Mouse (Mus musculus) lung, adult 2 months (tissue): ENCODE measurements at regions not wholly inside any gene's neighbourhood (a gene's known extent, or its start where the extent isn't known, plus 50 kb on each side); places are given as distances from the start of the nearest gene placed in this dataset.

ENCODE experiments used
- DNase-seq: peaks from one replicate; pipeline ENCODE4 v3.0.0; 2022
- H3K4me1 ChIP-seq: fragments of 200-500 bp; 2 replicates; pipeline ENCODE4 v1.6.1; 2011; ENCODE audit warnings: low read length; ENCODE audit not compliant: control insufficient read depth, insufficient read depth
- H3K4me3 ChIP-seq: fragments of 200-500 bp; replicated peaks from 2 replicates; pipeline ENCODE3; 2011; ENCODE audit warnings: low read depth, mild to moderate bottlenecking, control low read depth, low read length; ENCODE audit errors: extremely low read depth
- CTCF ChIP-seq: fragments of 200-500 bp; IDR thresholded peaks from 2 replicates; pipeline ENCODE4 v1.5.1; 2011; ENCODE audit warnings: mild to moderate bottlenecking, low read length, control low read depth; ENCODE audit not compliant: insufficient read depth
- POLR2A ChIP-seq: fragments of 200-500 bp; IDR thresholded peaks from 2 replicates; pipeline ENCODE4 v1.6.1; 2011; ENCODE audit warnings: low read depth, mild to moderate bottlenecking, control low read depth, low read length, borderline replicate concordance; ENCODE audit errors: extremely low read depth
- WGBS: fragments of 180-500 bp; shearing (Covaris S2); methylation state at CpG from one replicate; pipeline ENCODE4 v1.1.7; 2018; 5-methylcytosine and 5-hydroxymethylcytosine counted together

DNA sequence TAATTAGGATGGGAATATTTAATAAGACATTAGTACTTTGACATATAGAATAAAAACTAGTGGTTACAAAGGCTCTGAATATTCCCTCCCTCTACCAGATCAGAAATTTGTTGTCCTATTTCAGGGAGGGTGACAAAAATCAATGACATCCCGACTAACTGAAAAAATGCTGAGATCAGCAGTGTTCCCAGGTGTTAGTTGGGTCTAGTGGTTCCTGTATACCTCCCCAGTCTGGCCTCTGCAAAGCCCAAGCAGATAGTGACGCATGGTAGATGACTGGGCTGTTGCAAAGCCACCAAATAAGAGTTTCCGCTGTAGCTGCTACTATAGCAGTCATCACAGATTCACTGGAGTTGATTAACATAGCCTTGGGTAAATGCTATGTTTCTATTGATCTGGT lies 59.9 kb upstream of the Gm4791 start:
- Histone ChIP-seq H3K4me3 (no peak overlapping the region), H3K4me1 (no peaks in the 10 kb centered on the region)
- DNase-seq, result no peak
- 85% methylated on average over 3 of the region's 3 CpGs for WGBS
- TF ChIP-seq POLR2A (no peak), CTCF (no peak)

- TF ChIP-seq CTCF (no peak), POLR2A (no peak)
- H3K4me3 ChIP-seq, result no peak overlapping the region
- no peaks in the 10 kb centered on the region for H3K4me1 ChIP-seq
- WGBS, result 44% methylated on average over 3 of the region's 3 CpGs
- no peak for DNase-seq
These were observed 72.9 kb upstream of the Gm4791 start for GRCm38 (mm10) chr9:46925641-46926040.

GRCm38 (mm10) chr9:46920081-46920480 lies 78.5 kb upstream of the Gm4791 start:
- no peaks in the 10 kb centered on the region for H3K4me1 ChIP-seq
- TF ChIP-seq CTCF (no peak), POLR2A (no peak)
- H3K4me3 ChIP-seq, result no peak overlapping the region
- no peak for DNase-seq
- WGBS, result 84% methylated on average over 1 of the region's 1 CpGs

- WGBS, result 42% methylated on average over 3 of the region's 3 CpGs
- DNase-seq, result no peak
- Histone ChIP-seq H3K4me3 (no peak overlapping the region), H3K4me1 (no peaks in the 10 kb centered on the region)
- TF ChIP-seq POLR2A, result no peak
- no peak for TF ChIP-seq CTCF
These were observed 85.3 kb upstream of the Gm4791 start for GRCm38 (mm10) chr9:46913238-46913637.

DNA sequence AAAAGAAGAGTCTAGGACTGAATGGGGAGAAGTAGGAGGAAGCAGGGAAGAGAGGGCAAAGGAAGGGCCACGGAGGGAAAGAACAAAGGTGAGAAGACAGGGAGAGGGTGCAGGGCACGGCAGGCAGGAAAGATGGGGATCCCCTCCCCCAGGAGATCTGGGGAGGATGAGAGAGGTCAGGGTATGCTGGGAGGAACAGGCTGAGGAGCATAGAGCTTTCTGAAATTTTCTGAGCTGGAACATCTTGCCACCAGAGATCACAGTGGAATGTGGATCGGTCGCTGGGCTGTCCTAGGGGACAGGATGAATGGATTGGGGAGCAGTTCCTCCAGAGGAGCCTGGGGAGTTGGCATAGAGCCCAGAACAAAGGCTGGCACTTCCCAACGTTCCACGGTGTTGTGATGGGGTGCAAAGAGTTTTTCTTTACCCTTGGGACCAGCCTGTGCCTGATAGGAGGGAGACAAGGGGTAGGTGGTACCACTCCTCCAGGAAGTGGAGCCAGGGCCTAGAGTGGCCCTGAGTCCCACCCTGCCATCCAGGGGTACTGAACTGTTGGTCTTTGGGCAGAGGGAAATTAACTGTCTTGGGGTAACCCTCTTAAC lies 89.0 kb upstream of the Gm4791 start:
- DNase-seq, result no peak
- Histone ChIP-seq H3K4me1 (no peaks in the 10 kb centered on the region), H3K4me3 (no peak overlapping the region)
- no peak for TF ChIP-seq CTCF
- TF ChIP-seq POLR2A, result no peak
- 28% methylated on average over 6 of the region's 6 CpGs for WGBS

- WGBS, result 78% methylated on average over 3 of the region's 3 CpGs
- TF ChIP-seq POLR2A, result no peak
- no peak for TF ChIP-seq CTCF
- H3K4me3 ChIP-seq, result no peak overlapping the region
- H3K4me1 ChIP-seq, result no peaks in the 10 kb centered on the region; the same call in 1 of the 2 replicates
- no peak for DNase-seq
These were observed 93.5 kb upstream of the Gm4791 start for GRCm38 (mm10) chr9:46905081-46905480.

GRCm38 (mm10) chr9:46903491-46904220 lies 94.9 kb upstream of the Gm4791 start:
- TF ChIP-seq CTCF (no peak), POLR2A (no peak)
- no peak for DNase-seq
- 53% methylated on average over 8 of the region's 8 CpGs for WGBS
- Histone ChIP-seq H3K4me3 (no peak overlapping the region), H3K4me1 (no peaks in the 10 kb centered on the region; the same call in 1 of the 2 replicates)

DNA sequence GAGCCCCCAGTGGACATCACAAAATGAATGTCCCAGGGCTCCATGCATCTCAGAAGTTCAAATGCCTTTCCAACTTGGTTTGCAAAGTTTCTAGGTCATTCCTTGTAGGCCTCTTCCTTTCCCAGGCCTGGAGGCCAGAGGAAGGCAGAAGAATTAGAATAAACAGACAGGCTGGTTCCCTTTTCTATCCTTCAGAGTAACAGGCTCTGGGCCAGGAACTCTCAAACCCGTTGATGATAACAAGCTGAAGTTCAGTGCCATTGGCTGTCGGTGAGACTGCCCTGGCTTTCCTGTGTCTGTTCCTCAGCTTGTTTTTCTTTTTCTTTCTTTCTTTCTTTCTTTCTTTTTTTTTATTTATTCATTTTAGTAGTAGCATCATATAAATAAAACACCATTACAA lies 99.3 kb upstream of the Gm4791 start:
- no peak for DNase-seq
- no peak overlapping the region for H3K4me3 ChIP-seq
- H3K4me1 ChIP-seq, result no peaks in the 10 kb centered on the region; the same call in 1 of the 2 replicates
- TF ChIP-seq CTCF (no peak), POLR2A (no peak)
- 23% methylated on average over 2 of the region's 2 CpGs for WGBS

GRCm38 (mm10) chr9:46898120-46898519 lies 100.4 kb upstream of the Gm4791 start:
- DNase-seq, result no peak
- Histone ChIP-seq H3K4me3 (no peak overlapping the region), H3K4me1 (no peaks in the 10 kb centered on the region)
- 70% methylated on average over 3 of the region's 3 CpGs for WGBS
- no peak for TF ChIP-seq CTCF
- no peak for TF ChIP-seq POLR2A

DNA sequence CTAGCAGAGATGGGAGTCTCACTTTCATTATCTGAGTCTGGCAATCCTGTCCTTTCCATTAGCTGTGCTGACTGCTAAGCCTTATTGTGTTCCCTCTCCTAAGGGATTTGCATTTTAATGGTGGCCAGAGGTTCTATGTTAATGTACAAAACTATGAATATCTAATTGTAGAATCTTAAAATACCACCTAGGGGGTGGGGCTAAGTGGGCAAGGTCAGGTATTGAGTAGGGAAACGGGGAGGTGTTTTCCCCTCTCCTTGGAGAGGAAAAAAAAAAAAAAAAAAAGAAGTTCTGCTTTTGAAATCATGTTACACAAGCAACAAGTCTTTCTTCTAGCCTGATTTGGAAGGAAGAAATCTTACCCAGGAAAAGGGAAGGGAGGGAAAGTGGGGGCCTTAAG lies 106.7 kb upstream of the Gm4791 start:
- no peak for TF ChIP-seq POLR2A
- no peak for TF ChIP-seq CTCF
- Histone ChIP-seq H3K4me3 (no peak overlapping the region), H3K4me1 (no peaks in the 10 kb centered on the region)
- no peak for DNase-seq
- 38% methylated on average over 1 of the region's 1 CpGs for WGBS
